Mouse (Mus musculus): ENCODE results near the gene Notch4.

Gene Notch4

GRCm38 (mm10) chr17:34593752-34594525 lies 29.9 kb downstream of the Notch4 start:
- DNase-seq (ENCODE audit: low read depth, low spot score): no peak

GRCm38 (mm10) chr17:34596098-34596497 lies 32.0 kb downstream of the Notch4 start:
- no peak for DNase-seq (ENCODE audit: low read depth, low spot score)

GRCm38 (mm10) chr17:34597566-34598095 lies 33.6 kb downstream of the Notch4 start, which contains the start of gene Ager:
Ager (plus strand) TSS chr17:34597862.
- DNase-seq (ENCODE audit: low read depth, low spot score): no peak

GRCm38 (mm10) chr17:34599891-34600290 lies 35.8 kb downstream of the Notch4 start:
- DNase-seq (ENCODE audit: low read depth, low spot score): no peak

GRCm38 (mm10) chr17:34601796-34602195 lies 37.7 kb downstream of the Notch4 start:
- DNase-seq (ENCODE audit: low read depth, low spot score): no peak

- peak; percentile 100 for DNase-seq (ENCODE audit: low read depth, low spot score)
Observed at GRCm38 (mm10) chr17:34603375-34604060, 39.5 kb downstream of the Notch4 start, which contains the start of gene Rnf5. Rnf5 (minus strand) TSS chr17:34603690.

GRCm38 (mm10) chr17:34604061-34604508 lies 40.0 kb downstream of the Notch4 start, which contains the start of gene Agpat1:
Agpat1 (plus strand) TSS chr17:34604262.
- DNase-seq (ENCODE audit: low read depth, low spot score): peak; percentile 99

GRCm38 (mm10) chr17:34604511-34605237 lies 40.6 kb downstream of the Notch4 start:
- peak; percentile 41 for DNase-seq (ENCODE audit: low read depth, low spot score)

- peak; percentile 95 for DNase-seq (ENCODE audit: low read depth, low spot score)
Observed at GRCm38 (mm10) chr17:34605609-34606008, 41.5 kb downstream of the Notch4 start.

GRCm38 (mm10) chr17:34606186-34607039 lies 42.3 kb downstream of the Notch4 start:
- DNase-seq (ENCODE audit: low read depth, low spot score): peak; percentile 44

GRCm38 (mm10) chr17:34607997-34608396 lies 43.9 kb downstream of the Notch4 start:
- DNase-seq (ENCODE audit: low read depth, low spot score): no peak

GRCm38 (mm10) chr17:34611050-34611449 lies 47.0 kb downstream of the Notch4 start:
- no peak for DNase-seq (ENCODE audit: low read depth, low spot score)

GRCm38 (mm10) chr17:34613054-34613645 lies 49.1 kb downstream of the Notch4 start:
- no peak for DNase-seq (ENCODE audit: low read depth, low spot score)

GRCm38 (mm10) chr17:34613830-34614229 lies 49.8 kb downstream of the Notch4 start:
- DNase-seq (ENCODE audit: low read depth, low spot score): no peak

GRCm38 (mm10) chr17:34615871-34616270 lies 51.8 kb downstream of the Notch4 start, which contains the start of gene Egfl8:
Egfl8 (minus strand) TSS chr17:34615971.
- DNase-seq (ENCODE audit: low read depth, low spot score): no peak

GRCm38 (mm10) chr17:34618999-34619398 lies 54.9 kb downstream of the Notch4 start:
- peak; percentile 89 for DNase-seq (ENCODE audit: low read depth, low spot score)

GRCm38 (mm10) chr17:34621006-34621405 lies 56.9 kb downstream of the Notch4 start:
- DNase-seq (ENCODE audit: low read depth, low spot score): no peak

GRCm38 (mm10) chr17:34623161-34623560 lies 59.1 kb downstream of the Notch4 start:
- DNase-seq (ENCODE audit: low read depth, low spot score): no peak

GRCm38 (mm10) chr17:34624981-34625380 lies 60.9 kb downstream of the Notch4 start:
- no peak for DNase-seq (ENCODE audit: low read depth, low spot score)

- no peak for DNase-seq (ENCODE audit: low read depth, low spot score)
Observed at GRCm38 (mm10) chr17:34626062-34626772, 62.1 kb downstream of the Notch4 start.

Measured in CD4-positive, CD25-positive, alpha-beta regulatory T cell, adult 2 months (primary cell).